Mouse (Mus musculus): ENCODE measurements around the gene Zfp442. TPM values are rescaled to one million over a fixed set of nuclear protein-coding genes. Genes with fewer than 3 reads are reported as not detected.
"Not testable (repeated sequence)": the region's sequence is repeated elsewhere in the genome, so short reads cannot be mapped to it uniquely, and the experiment has no call there.

Gene Zfp442
- polyA plus RNA-seq (2011; ENCODE audit: insufficient read length, low read depth, missing spikeins), result 10.5 and 11.0 TPM in 2 replicates

- not testable (repeated sequence) for H3K4me1 ChIP-seq (ENCODE audit: control insufficient read depth, insufficient read depth, low read length)
- peak within 1 kb of the TSS; percentile 38; the same call in 1 of the 2 replicates for H3K27ac ChIP-seq (ENCODE audit: insufficient read depth, low read length)
- peak; percentile 57 for TF ChIP-seq POLR2A (IDR thresholded peaks at IDR 0.05; ENCODE audit: low read depth, low read length)
- peak within 1 kb of the TSS; percentile 74 for H3K4me3 ChIP-seq (ENCODE audit: insufficient read depth, low read length)
These were observed at the start of gene Zfp442 for GRCm38 (mm10) chr2:150451180-150451919. Gene Zfp442 (minus strand): TSS chr2:150451486.

GRCm38 (mm10) chr2:150500124-150500973 lies 49.1 kb upstream of the Zfp442 start:
- H3K4me1 ChIP-seq (ENCODE audit: control insufficient read depth, insufficient read depth, low read length); H3K4me3 ChIP-seq (ENCODE audit: insufficient read depth, low read length); H3K27ac ChIP-seq (ENCODE audit: insufficient read depth, low read length): not testable (repeated sequence)

GRCm38 (mm10) chr2:150493031-150493430 lies 41.7 kb upstream of the Zfp442 start:
- TF ChIP-seq CTCF (IDR thresholded peaks at IDR 0.05; ENCODE audit: borderline replicate concordance, insufficient read depth, low read length) (no peak), POLR2A (IDR thresholded peaks at IDR 0.05; ENCODE audit: low read depth, low read length) (no peak)
- Histone ChIP-seq H3K4me1 (ENCODE audit: control insufficient read depth, insufficient read depth, low read length) (no peaks in the 10 kb centered on the region), H3K27ac (ENCODE audit: insufficient read depth, low read length) (no peak overlapping the region), H3K4me3 (ENCODE audit: insufficient read depth, low read length) (no peak overlapping the region)

- H3K4me1 ChIP-seq (ENCODE audit: control insufficient read depth, insufficient read depth, low read length); H3K4me3 ChIP-seq (ENCODE audit: insufficient read depth, low read length); H3K27ac ChIP-seq (ENCODE audit: insufficient read depth, low read length): not testable (repeated sequence)
These were observed 33.9 kb upstream of the Zfp442 start, which contains the start of gene Zfp345 for GRCm38 (mm10) chr2:150484939-150485778. Gene Zfp345 (minus strand): TSS chr2:150485091.

GRCm38 (mm10) chr2:150439084-150439483 lies 12.2 kb downstream of the Zfp442 start:
- not testable (repeated sequence) for H3K4me3 ChIP-seq (ENCODE audit: insufficient read depth, low read length); H3K4me1 ChIP-seq (ENCODE audit: control insufficient read depth, insufficient read depth, low read length); H3K27ac ChIP-seq (ENCODE audit: insufficient read depth, low read length)

- not testable (repeated sequence) for H3K27ac ChIP-seq (ENCODE audit: insufficient read depth, low read length); H3K4me1 ChIP-seq (ENCODE audit: control insufficient read depth, insufficient read depth, low read length); H3K4me3 ChIP-seq (ENCODE audit: insufficient read depth, low read length)
These were observed 39.1 kb downstream of the Zfp442 start for GRCm38 (mm10) chr2:150412146-150412545.

GRCm38 (mm10) chr2:150390198-150390597 lies 61.1 kb downstream of the Zfp442 start:
- Histone ChIP-seq H3K4me1 (ENCODE audit: control insufficient read depth, insufficient read depth, low read length) (no peaks in the 10 kb centered on the region), H3K4me3 (ENCODE audit: insufficient read depth, low read length) (no peak overlapping the region), H3K27ac (ENCODE audit: insufficient read depth, low read length) (no peak overlapping the region)
- TF ChIP-seq CTCF (IDR thresholded peaks at IDR 0.05; ENCODE audit: borderline replicate concordance, insufficient read depth, low read length) (no peak), POLR2A (IDR thresholded peaks at IDR 0.05; ENCODE audit: low read depth, low read length) (no peak)

- H3K27ac ChIP-seq (ENCODE audit: insufficient read depth, low read length); H3K4me3 ChIP-seq (ENCODE audit: insufficient read depth, low read length); H3K4me1 ChIP-seq (ENCODE audit: control insufficient read depth, insufficient read depth, low read length): not testable (repeated sequence)
These were observed 65.7 kb downstream of the Zfp442 start for GRCm38 (mm10) chr2:150385553-150386106.

- H3K27ac ChIP-seq (ENCODE audit: insufficient read depth, low read length), result no peak overlapping the region
- H3K4me3 ChIP-seq (ENCODE audit: insufficient read depth, low read length), result peak overlapping the region; percentile 98; the same call in 1 of the 2 replicates
- no peaks in the 10 kb centered on the region for H3K4me1 ChIP-seq (ENCODE audit: control insufficient read depth, insufficient read depth, low read length)
- TF ChIP-seq POLR2A (IDR thresholded peaks at IDR 0.05; ENCODE audit: low read depth, low read length), result peak; percentile 8; the same call in 1 of the 2 replicates
- no peak for TF ChIP-seq CTCF (IDR thresholded peaks at IDR 0.05; ENCODE audit: borderline replicate concordance, insufficient read depth, low read length)
These were observed 88.4 kb downstream of the Zfp442 start for GRCm38 (mm10) chr2:150362878-150363229.
